ENCODE assay signal across 15 mouse cellular contexts in the genomic region with DNA sequence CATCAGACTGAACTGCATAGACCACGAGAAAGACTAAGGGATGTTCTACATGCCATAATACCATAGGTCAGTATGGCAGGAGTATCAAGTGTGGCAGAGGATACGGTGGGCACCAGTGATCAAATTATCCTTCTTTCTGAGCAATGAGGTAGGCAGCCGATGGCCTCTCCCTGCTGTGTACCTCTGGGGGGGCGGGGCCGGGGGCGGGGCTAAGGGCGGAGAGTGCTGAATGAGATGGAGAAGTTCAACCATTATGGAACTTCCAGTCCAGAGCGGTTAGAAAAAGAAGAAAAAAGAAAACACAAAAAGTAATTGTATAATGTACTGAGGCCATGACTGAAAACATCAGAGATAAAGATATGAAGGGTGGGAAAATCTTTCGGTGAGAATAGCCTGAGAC.
"Had no signal": no experiment of that assay in that cellular context is flagged by ENCODE, and none has a peak within 500 bp of the region (broad histone marks: within the 10 kb centered on the region; RNA-seq: fewer than 3 reads in every experiment).

No protein-coding gene starts in this region.

- H3K27ac ChIP-seq: lung, embryonic 15.5 days; macrophage; midbrain, embryonic 13.5 days; midbrain, embryonic 15.5 days; neural tube, embryonic 12.5 days had no signal

- H3K27me3 ChIP-seq: lung, embryonic 15.5 days; midbrain, embryonic 13.5 days; midbrain, embryonic 15.5 days had no signal

- H3K9me3 ChIP-seq: lung, embryonic 15.5 days; midbrain, embryonic 13.5 days; midbrain, embryonic 15.5 days; neural tube, embryonic 12.5 days had no signal

- H3K9ac ChIP-seq: lung, embryonic 15.5 days; midbrain, embryonic 13.5 days; midbrain, embryonic 15.5 days; neural tube, embryonic 12.5 days had no signal

- H3K4me2 ChIP-seq: lung, embryonic 15.5 days; midbrain, embryonic 11.5 days; midbrain, embryonic 13.5 days; midbrain, embryonic 15.5 days; neural tube, embryonic 12.5 days had no signal

- H3K4me1 ChIP-seq: megakaryocyte, embryonic 14.5 days had no signal

- H3K36me3 ChIP-seq: lung, embryonic 15.5 days; midbrain, embryonic 13.5 days; midbrain, embryonic 15.5 days; neural tube, embryonic 12.5 days had no signal

- H3K4me3 ChIP-seq: lung, embryonic 15.5 days; megakaryocyte, embryonic 14.5 days; midbrain, embryonic 13.5 days; midbrain, embryonic 15.5 days; neural tube, embryonic 12.5 days had no signal

- DNase-seq: lung, adult 2 months; lung, postnatal 14 days; lung, postnatal 36 days; right cerebral cortex, postnatal 14 days; thymus, adult 18-20 months; thymus, postnatal 14 days; thymus, postnatal 36 days had no signal

- ATAC-seq: lung, postnatal 0 days; midbrain, embryonic 13.5 days; midbrain, embryonic 15.5 days had no signal
